Mouse (Mus musculus) lung, postnatal 0 days (tissue): ENCODE measurements around the gene Enpep. TPM values are rescaled to one million over a fixed set of nuclear protein-coding genes. Genes with fewer than 3 reads are reported as not detected.

ENCODE experiments used
- ATAC-seq: fragments of 200-750 bp; cut with Nextera tagmentation; 2 replicates; pipeline ENCODE4 v1.8.0; 2017; ENCODE audit warnings: moderate library complexity
- DNase-seq: peaks from one replicate; pipeline ENCODE4 v3.0.0-alpha.2; 2016; ENCODE audit warnings: low spot score
- H3K27ac ChIP-seq: fragments of 300-500 bp; sonication (generic); 2 replicates; pipeline ENCODE4 v1.5.1; 2014; ENCODE audit warnings: antibody characterized with exemption, mild to moderate bottlenecking, low read length, mixed read lengths
- H3K27me3 ChIP-seq: fragments of 300-500 bp; sonication (generic); replicated peaks from 2 replicates; pipeline ENCODE4 v1.6.1; 2014; ENCODE audit warnings: low read length, mixed read lengths; ENCODE audit not compliant: insufficient read depth
- H3K36me3 ChIP-seq: fragments of 300-500 bp; sonication (generic); 2 replicates; pipeline ENCODE4 v1.6.1; 2014; ENCODE audit warnings: low read length, mixed read lengths; ENCODE audit not compliant: insufficient read depth
- H3K4me1 ChIP-seq: fragments of 300-500 bp; sonication (generic); 2 replicates; pipeline ENCODE4 v1.6.1; 2014; ENCODE audit warnings: antibody characterized with exemption, low read depth, low read length, mixed read lengths; ENCODE audit not compliant: insufficient read depth
- H3K4me2 ChIP-seq: fragments of 300-500 bp; sonication (generic); replicated peaks from 2 replicates; pipeline ENCODE4 v1.6.1; 2014; ENCODE audit warnings: low read depth, mild to moderate bottlenecking, low read length, moderate library complexity, mixed read lengths
- H3K4me3 ChIP-seq: fragments of 300-500 bp; sonication (generic); 2 replicates; pipeline ENCODE4 v1.5.1; 2014; ENCODE audit warnings: low read depth, low read length
- H3K9ac ChIP-seq: fragments of 300-500 bp; sonication (generic); replicated peaks from 2 replicates; pipeline ENCODE4 v1.6.1; 2014; ENCODE audit warnings: low read depth, mild to moderate bottlenecking
- H3K9me3 ChIP-seq: fragments of 300-500 bp; sonication (generic); 2 replicates; pipeline ENCODE4 v1.6.1; 2016; ENCODE audit warnings: low read length, mixed read lengths
- CTCF ChIP-seq: IDR thresholded peaks from 2 replicates; pipeline ENCODE4 v1.5.1; 2016; ENCODE audit warnings: antibody characterized with exemption, mild to moderate bottlenecking
- EP300 ChIP-seq: IDR thresholded peaks from 2 replicates; pipeline ENCODE4 v1.6.1; 2016; ENCODE audit warnings: antibody characterized with exemption, mild to moderate bottlenecking, control low read depth
- WGBS: fragments of 180-500 bp; shearing (Covaris S2); extraction: QIAGEN DNeasy Blood & Tissue Kit; methylation state at CpG from one replicate; pipeline ENCODE4 v1.1.7; 2014; 5-methylcytosine and 5-hydroxymethylcytosine counted together
- polyA plus RNA-seq: library from polyadenylated mRNA; unstranded; fragments of >200 nt; fragmentation: Nextera tagmentation; extraction: Ambion mirVana; gene quantifications from 2 replicates; pipeline ENCODE4 v1.2.1, GENCODE M21; 2015

Gene Enpep
- polyA plus RNA-seq, 1 experiment from 2014 or later = 106 TPM

GRCm38 (mm10) chr3:129220681-129221379, 111.7 kb downstream of the Enpep start:
- Histone ChIP-seq H3K27me3 (peaks cover 73% of the 10 kb centered on the region), H3K4me2 (no peak overlapping the region), H3K9ac (no peak overlapping the region), H3K4me1 (0 out of 2 replicates have a peak, but pooled peaks cover under 1% of the 10 kb centered on the region), H3K4me3 (no peak overlapping the region), H3K27ac (no peak overlapping the region), H3K36me3 (no peaks in the 10 kb centered on the region), H3K9me3 (no peaks in the 10 kb centered on the region; the same call in 1 of the 2 replicates)
- no peak for ATAC-seq
- 15% methylated on average over 23 of the region's 24 CpGs for WGBS
- TF ChIP-seq EP300 (no peak), CTCF (no peak)
- no peak for DNase-seq

- 11% methylated on average over 7 of the region's 7 CpGs for WGBS
- H3K4me1 ChIP-seq = 0 out of 2 replicates have a peak, but pooled peaks cover 4% of the 10 kb centered on the region
- ATAC-seq (no peak), DNase-seq (no peak)
- H3K9ac ChIP-seq = no peak overlapping the region
- H3K9me3 ChIP-seq = no peaks in the 10 kb centered on the region; the same call in 1 of the 2 replicates
- no peak overlapping the region for H3K4me2 ChIP-seq
- no peak overlapping the region for H3K27ac ChIP-seq
- peaks cover 73% of the 10 kb centered on the region for H3K27me3 ChIP-seq
- no peaks in the 10 kb centered on the region for H3K36me3 ChIP-seq
- no peak for TF ChIP-seq EP300
- no peak for TF ChIP-seq CTCF
- H3K4me3 ChIP-seq = no peak overlapping the region
These were observed 112.3 kb downstream of the Enpep start for GRCm38 (mm10) chr3:129220086-129220670.

Other genes with a start within 250 kb of the Enpep start
- gene Pitx2, start 132.8 kb downstream of the Enpep start, polyA plus RNA-seq = 1.5 and 1.8 TPM in 2 replicates
- gene Elovl6, start 199.6 kb upstream of the Enpep start, polyA plus RNA-seq = 3.7 and 4.1 TPM in 2 replicates